14 mouse cellular contexts compared by ENCODE assay signal in the genomic region with DNA sequence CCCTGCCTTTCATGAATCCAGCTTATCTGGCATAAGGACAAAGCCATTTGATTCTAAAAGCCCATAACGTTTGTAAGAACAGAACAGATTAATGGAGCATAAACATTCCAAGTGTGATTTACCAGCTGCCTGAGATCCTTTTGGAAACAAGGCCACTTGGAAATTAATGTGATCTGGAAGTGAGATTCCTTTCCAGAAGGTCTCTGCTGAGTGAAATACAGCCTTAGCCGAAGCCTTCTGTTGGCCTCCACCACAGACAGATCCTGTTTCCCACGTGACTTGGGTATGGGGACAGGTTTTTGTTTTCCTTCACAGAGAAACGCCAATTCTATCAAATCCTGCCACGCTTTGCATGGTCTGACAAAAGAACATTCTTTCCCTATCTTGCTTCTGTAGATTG. TPM values are rescaled to one million over a fixed set of nuclear protein-coding genes. Genes with fewer than 3 reads are reported as not detected.
DNase-seq lines count a peak whose midpoint lies in the region; ATAC-seq and TF ChIP-seq lines count a peak whose summit lies in the region.
"Had no signal": no experiment of that assay in that cellular context is flagged by ENCODE, and none has a peak within 500 bp of the region (broad histone marks: within the 10 kb centered on the region; RNA-seq: fewer than 3 reads in every experiment).

No protein-coding gene starts in this region.

- H3K27me3 ChIP-seq in forebrain, embryonic 15.5 days: no peaks in the 10 kb centered on the region
- no peaks in the 10 kb centered on the region for H3K27me3 ChIP-seq in forebrain, embryonic 16.5 days (replicated peaks; ENCODE audit: control insufficient read depth, insufficient read depth, low read length)
- H3K27me3 ChIP-seq in embryonic facial prominence, embryonic 10.5 days (replicated peaks; ENCODE audit: low read depth, poor library complexity, severe bottlenecking): no peaks in the 10 kb centered on the region
- H3K27me3 ChIP-seq in neural tube, embryonic 12.5 days (replicated peaks): no peaks in the 10 kb centered on the region

- no peak for TF ChIP-seq CTCF in layer of hippocampus, adult 2 months (conservative IDR thresholded peaks at IDR 0.05)

- ATAC-seq in forebrain, embryonic 15.5 days (replicated peaks): no peak
- no peak for ATAC-seq in forebrain, embryonic 16.5 days
- no peak for ATAC-seq in neural tube, embryonic 12.5 days (ENCODE audit: low FRiP score, low read depth)

- no peaks in the 10 kb centered on the region for H3K9me3 ChIP-seq in forebrain, embryonic 15.5 days
- H3K9me3 ChIP-seq in forebrain, embryonic 16.5 days (ENCODE audit: control insufficient read depth, low read length): no peaks in the 10 kb centered on the region
- H3K9me3 ChIP-seq in embryonic facial prominence, embryonic 10.5 days: no peaks in the 10 kb centered on the region
- no peaks in the 10 kb centered on the region for H3K9me3 ChIP-seq in neural tube, embryonic 12.5 days

- peaks cover 23% of the 10 kb centered on the region for H3K4me1 ChIP-seq in forebrain, embryonic 15.5 days
- H3K4me1 ChIP-seq in forebrain, embryonic 16.5 days (replicated peaks; ENCODE audit: control insufficient read depth, insufficient read depth, low read length): peaks cover 18% of the 10 kb centered on the region
- H3K4me1 ChIP-seq in embryonic facial prominence, embryonic 10.5 days: peaks cover 23% of the 10 kb centered on the region
- H3K4me1 ChIP-seq in neural tube, embryonic 12.5 days: peaks cover 15% of the 10 kb centered on the region

- no peak overlapping the region for H3K4me2 ChIP-seq in forebrain, embryonic 15.5 days (replicated peaks)
- no peak overlapping the region for H3K4me2 ChIP-seq in forebrain, embryonic 16.5 days (ENCODE audit: low read length)
- H3K4me2 ChIP-seq in neural tube, embryonic 12.5 days (replicated peaks): no peak overlapping the region

- H3K27ac ChIP-seq in forebrain, embryonic 15.5 days (replicated peaks): 0 out of 2 replicates have a peak overlapping the region, but pooled peaks have one; percentile 29
- H3K27ac ChIP-seq in forebrain, embryonic 16.5 days (ENCODE audit: low read length): no peak overlapping the region; the same call in 1 of the 2 replicates
- H3K27ac ChIP-seq in layer of hippocampus, adult 2 months: peak overlapping the region; percentile 62; the same call in 1 of the 2 replicates
- 0 out of 2 replicates have a peak overlapping the region, but pooled peaks have one; percentile 20 for H3K27ac ChIP-seq in embryonic facial prominence, embryonic 10.5 days (replicated peaks)
- H3K27ac ChIP-seq in neural tube, embryonic 12.5 days: peak overlapping the region; percentile 15; the same call in 1 of the 2 replicates
- H3K27ac ChIP-seq: liver, embryonic 14.5 days had no signal

- H3K36me3 ChIP-seq in forebrain, embryonic 15.5 days: no peaks in the 10 kb centered on the region
- no peaks in the 10 kb centered on the region for H3K36me3 ChIP-seq in forebrain, embryonic 16.5 days (ENCODE audit: control insufficient read depth, insufficient read depth)
- no peaks in the 10 kb centered on the region for H3K36me3 ChIP-seq in embryonic facial prominence, embryonic 10.5 days (replicated peaks)
- no peaks in the 10 kb centered on the region for H3K36me3 ChIP-seq in neural tube, embryonic 12.5 days

- WGBS in forebrain, embryonic 15.5 days: 25% methylated on average over 5 of the region's 5 CpGs
- 20% methylated on average over 5 of the region's 5 CpGs for WGBS in forebrain, embryonic 16.5 days
- WGBS in embryonic facial prominence, embryonic 10.5 days: 70% methylated on average over 5 of the region's 5 CpGs
- 27% methylated on average over 5 of the region's 5 CpGs for WGBS in neural tube, embryonic 12.5 days

- DNase-seq in layer of hippocampus, adult 2 months (ENCODE audit: low spot score in 2 of 2): peak; percentile 23 to 25
- no peak for DNase-seq in layer of hippocampus, postnatal 14 days (ENCODE audit: low spot score in 2 of 2)
- DNase-seq in embryonic facial prominence, embryonic 10.5 days (ENCODE audit: low spot score): no peak
- no peak for DNase-seq in right cerebral cortex, adult 2 months (ENCODE audit: low spot score in 2 of 2)
- DNase-seq: adrenal gland, adult 8-10 months; heart, postnatal 14 days; lung, postnatal 36 days; right cerebral cortex, postnatal 14 days; thymus, postnatal 14 days had no signal

- H3K4me3 ChIP-seq in forebrain, embryonic 15.5 days: no peak overlapping the region
- no peak overlapping the region for H3K4me3 ChIP-seq in forebrain, embryonic 16.5 days (replicated peaks; ENCODE audit: low read length)
- no peak overlapping the region for H3K4me3 ChIP-seq in layer of hippocampus, adult 2 months
- H3K4me3 ChIP-seq in embryonic facial prominence, embryonic 10.5 days: no peak overlapping the region
- H3K4me3 ChIP-seq in neural tube, embryonic 12.5 days: no peak overlapping the region
- H3K4me3 ChIP-seq: myocyte had no signal

- no peak overlapping the region for H3K9ac ChIP-seq in forebrain, embryonic 15.5 days (replicated peaks)
- no peak overlapping the region for H3K9ac ChIP-seq in forebrain, embryonic 16.5 days (replicated peaks; ENCODE audit: low read depth, low read length)
- no peak overlapping the region for H3K9ac ChIP-seq in neural tube, embryonic 12.5 days
- H3K9ac ChIP-seq: liver, embryonic 14.5 days had no signal

RNA-seq across cellular contexts. Expression of gene Ackr4, which starts 3.1 kb away (rescaled TPM):
- polyA plus RNA-seq in forebrain, embryonic 15.5 days (2015; fragmentation: Nextera tagmentation; extraction: Ambion mirVana): 0.50 and 0.70 TPM in 2 replicates
- 0.43 and 0.56 TPM in 2 replicates for polyA plus RNA-seq in forebrain, embryonic 16.5 days (2015; fragmentation: Nextera tagmentation; extraction: Ambion mirVana)
- under 1 TPM in 1 of 2 experiments, not detected in 1; 0.49 TPM for total RNA-seq in layer of hippocampus, adult 2 months (2021)
- under 1 TPM; 0.29 to 0.46 TPM for total RNA-seq in layer of hippocampus, postnatal 14 days (2021)
- polyA plus RNA-seq in embryonic facial prominence, embryonic 10.5 days (2016; fragmentation: Nextera tagmentation; extraction: Ambion mirVana): 0.19 and 0.41 TPM in 2 replicates
- 0.48 and 0.83 TPM in 2 replicates for polyA plus RNA-seq in neural tube, embryonic 12.5 days (2016; fragmentation: Nextera tagmentation; extraction: Ambion mirVana)

Comparison
In these comparisons a context has a peak if more than half of its experiments do, and no peak if none do; other contexts are left out.
1. DNase-seq: peak in layer of hippocampus, adult 2 months (2 of 2); none in layer of hippocampus, postnatal 14 days (0 of 2), embryonic facial prominence, embryonic 10.5 days (single experiment) and right cerebral cortex, adult 2 months (0 of 2).